18 mouse cellular contexts compared by ENCODE assay signal in genomic region chr9:109031001-109031400, GRCm38 (mm10). TPM values are rescaled to one million over a fixed set of nuclear protein-coding genes. Genes with fewer than 3 reads are reported as not detected.
"Had no signal": no experiment of that assay in that cellular context is flagged by ENCODE, and none has a peak within 500 bp of the region (broad histone marks: within the 10 kb centered on the region; RNA-seq: fewer than 3 reads in every experiment).

No protein-coding gene starts in this region.

- H3K9me3 ChIP-seq: neural tube, embryonic 12.5 days; neural tube, embryonic 13.5 days; neural tube, embryonic 15.5 days; stomach, embryonic 15.5 days had no signal

- H3K4me2 ChIP-seq: neural tube, embryonic 12.5 days; neural tube, embryonic 13.5 days; neural tube, embryonic 15.5 days; stomach, embryonic 15.5 days had no signal

- H3K27me3 ChIP-seq: neural tube, embryonic 12.5 days; neural tube, embryonic 13.5 days; neural tube, embryonic 15.5 days; stomach, embryonic 15.5 days had no signal

- H3K36me3 ChIP-seq: stomach, embryonic 15.5 days had no signal

- H3K4me3 ChIP-seq: neural tube, embryonic 12.5 days; neural tube, embryonic 13.5 days; neural tube, embryonic 15.5 days; stomach, embryonic 15.5 days had no signal

- DNase-seq: retina, postnatal 1 day; right cerebral cortex, adult 18-20 months; right cerebral cortex, postnatal 14 days; right cerebral cortex, postnatal 25 days; right cerebral cortex, postnatal 4 days; spleen, adult 18-20 months; thymus, adult 18-20 months; thymus, postnatal 14 days; thymus, postnatal 25 days; thymus, postnatal 36 days had no signal

- H3K9ac ChIP-seq: neural tube, embryonic 12.5 days; neural tube, embryonic 13.5 days; neural tube, embryonic 15.5 days; stomach, embryonic 15.5 days had no signal

- H3K4me1 ChIP-seq: neural tube, embryonic 12.5 days; neural tube, embryonic 13.5 days; neural tube, embryonic 15.5 days; stomach, embryonic 15.5 days had no signal

- H3K27ac ChIP-seq: neural tube, embryonic 12.5 days; neural tube, embryonic 13.5 days; neural tube, embryonic 15.5 days; stomach, embryonic 15.5 days; stomach, postnatal 0 days had no signal

RNA-seq across cellular contexts. Expression of gene Ucn2, which starts 45.2 kb away (rescaled TPM):
- polyA plus RNA-seq: neural tube, embryonic 11.5 days; neural tube, embryonic 12.5 days; neural tube, embryonic 13.5 days; neural tube, embryonic 15.5 days; stomach, embryonic 14.5 days; stomach, postnatal 0 days; thymus, postnatal 0 days had no signal
